Mouse (Mus musculus): ENCODE measurements at regions not wholly inside any gene's neighbourhood (a gene's known extent, or its start where the extent isn't known, plus 50 kb on each side); places are given as distances from the start of the nearest gene placed in this dataset.

GRCm38 (mm10) chr4:148753849-148754248 is 50.4 kb upstream of the Casz1 start:
- H3K4me3 ChIP-seq (ENCODE audit: low read depth, low read length): no peak overlapping the region
- no peak overlapping the region for H3K27ac ChIP-seq (ENCODE audit: low read length)
- H3K4me2 ChIP-seq (ENCODE audit: low read length): no peak overlapping the region
- H3K27me3 ChIP-seq (ENCODE audit: control insufficient read depth, insufficient read depth, low read depth, low read length): no peaks in the 10 kb centered on the region
- ATAC-seq: no peak
- H3K9ac ChIP-seq (ENCODE audit: low read depth, low read length): no peak overlapping the region
- H3K4me1 ChIP-seq (ENCODE audit: control insufficient read depth, insufficient read depth, low read length): no peaks in the 10 kb centered on the region
- H3K36me3 ChIP-seq (ENCODE audit: control insufficient read depth, insufficient read depth, low read length): no peaks in the 10 kb centered on the region
- H3K9me3 ChIP-seq (replicated peaks; ENCODE audit: control insufficient read depth, low read length, poor library complexity, severe bottlenecking): no peaks in the 10 kb centered on the region
- 76% methylated on average over 5 of the region's 8 CpGs for WGBS
